Mouse (Mus musculus) intestine, embryonic 14.5 days (tissue): ENCODE measurements at regions not wholly inside any gene's neighbourhood (a gene's known extent, or its start where the extent isn't known, plus 50 kb on each side); places are given as distances from the start of the nearest gene placed in this dataset.

Source experiments
- ATAC-seq: fragments of 200-750 bp; cut with Nextera tagmentation; replicated peaks from 2 replicates; pipeline ENCODE4 v1.8.0; 2017; ENCODE audit warnings: low read depth, moderate number of reproducible peaks, moderate TSS enrichment, moderate library complexity; ENCODE audit not compliant: low FRiP score, low TSS enrichment
- DNase-seq: peaks from one replicate; pipeline ENCODE4 v3.0.0-alpha.2; 2018; ENCODE audit warnings: low spot score
- H3K27ac ChIP-seq: fragments of 300-500 bp; sonication (generic); 2 replicates; pipeline ENCODE4 v1.5.1; 2014; ENCODE audit warnings: low read depth, mild to moderate bottlenecking, control low read depth
- H3K27me3 ChIP-seq: fragments of 300-500 bp; sonication (generic); replicated peaks from 2 replicates; pipeline ENCODE4 v1.6.1; 2014; ENCODE audit warnings: low read length, control low read depth; ENCODE audit not compliant: control insufficient read depth, insufficient read depth
- H3K36me3 ChIP-seq: fragments of 300-500 bp; sonication (generic); 2 replicates; pipeline ENCODE4 v1.6.1; 2014; ENCODE audit warnings: low read length, control low read depth; ENCODE audit not compliant: control insufficient read depth, insufficient read depth
- H3K4me1 ChIP-seq: fragments of 300-500 bp; sonication (generic); replicated peaks from 2 replicates; pipeline ENCODE4 v1.6.1; 2014; ENCODE audit warnings: low read length, control low read depth, mixed read lengths; ENCODE audit not compliant: control insufficient read depth, insufficient read depth
- H3K4me2 ChIP-seq: fragments of 300-500 bp; sonication (generic); 2 replicates; pipeline ENCODE4 v1.6.1; 2014; ENCODE audit warnings: low read length
- H3K4me3 ChIP-seq: fragments of 300-500 bp; sonication (generic); 2 replicates; pipeline ENCODE4 v1.5.1; 2014; ENCODE audit warnings: low read depth, low read length, control low read depth, mixed read lengths
- H3K9ac ChIP-seq: fragments of 300-500 bp; sonication (generic); 2 replicates; pipeline ENCODE4 v1.6.1; 2014; ENCODE audit warnings: mild to moderate bottlenecking, low read length
- H3K9me3 ChIP-seq: fragments of 300-500 bp; sonication (generic); 2 replicates; pipeline ENCODE4 v1.6.1; 2016; ENCODE audit warnings: low read length, control low read depth; ENCODE audit not compliant: control insufficient read depth
- WGBS: fragments of 180-500 bp; shearing (Covaris S2); extraction: QIAGEN DNeasy Blood & Tissue Kit; methylation state at CpG from one replicate; pipeline ENCODE4 v1.1.7; 2014; 5-methylcytosine and 5-hydroxymethylcytosine counted together

DNA sequence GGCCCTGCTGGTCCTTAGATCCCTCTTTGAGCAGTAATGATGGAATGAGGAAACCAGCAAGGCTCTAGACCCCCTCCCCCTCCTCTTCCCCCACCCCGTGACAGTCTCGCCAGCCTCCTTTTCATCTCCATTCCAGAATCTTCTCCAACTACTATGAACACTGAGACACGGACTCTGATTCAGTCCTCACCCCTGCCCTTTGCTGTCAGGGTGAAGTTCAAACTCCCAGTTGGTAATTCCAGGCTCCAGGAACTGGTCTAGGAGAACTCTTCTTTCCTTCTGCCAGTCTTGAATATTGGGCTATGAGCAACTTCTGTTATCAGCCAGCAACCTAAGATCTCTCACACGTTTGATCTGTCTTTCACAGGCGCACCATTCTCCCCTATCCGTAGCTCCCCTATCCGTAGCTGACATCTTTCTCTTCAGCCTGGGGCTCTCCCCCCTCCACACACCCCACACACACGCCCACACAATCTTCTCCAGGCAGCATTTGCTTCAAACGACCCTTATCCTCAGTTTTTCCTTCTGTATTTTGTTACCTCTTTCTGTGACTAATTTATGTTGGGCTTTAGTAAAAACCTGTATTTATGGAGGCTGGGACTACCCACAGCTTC lies 128.6 kb upstream of the Rreb1 start:
- Histone ChIP-seq H3K9me3 (no peaks in the 10 kb centered on the region), H3K27me3 (no peaks in the 10 kb centered on the region), H3K9ac (no peak overlapping the region), H3K36me3 (no peaks in the 10 kb centered on the region), H3K4me3 (no peak overlapping the region), H3K4me2 (no peak overlapping the region), H3K4me1 (no peaks in the 10 kb centered on the region), H3K27ac (no peak overlapping the region)
- DNase-seq = no peak
- WGBS = 52% methylated on average over 9 of the region's 9 CpGs
- ATAC-seq = no peak

- no peak for DNase-seq
- H3K27ac ChIP-seq = no peak overlapping the region
- no peaks in the 10 kb centered on the region for H3K27me3 ChIP-seq
- ATAC-seq = no peak
- no peaks in the 10 kb centered on the region for H3K4me1 ChIP-seq
- no peak overlapping the region for H3K9ac ChIP-seq
- no peaks in the 10 kb centered on the region for H3K36me3 ChIP-seq
- no peaks in the 10 kb centered on the region for H3K9me3 ChIP-seq
- no peak overlapping the region for H3K4me3 ChIP-seq
- 79% methylated on average over 10 of the region's 10 CpGs for WGBS
- H3K4me2 ChIP-seq = no peak overlapping the region
These were observed 126.8 kb upstream of the Rreb1 start for GRCm38 (mm10) chr13:37651221-37651946.

DNA sequence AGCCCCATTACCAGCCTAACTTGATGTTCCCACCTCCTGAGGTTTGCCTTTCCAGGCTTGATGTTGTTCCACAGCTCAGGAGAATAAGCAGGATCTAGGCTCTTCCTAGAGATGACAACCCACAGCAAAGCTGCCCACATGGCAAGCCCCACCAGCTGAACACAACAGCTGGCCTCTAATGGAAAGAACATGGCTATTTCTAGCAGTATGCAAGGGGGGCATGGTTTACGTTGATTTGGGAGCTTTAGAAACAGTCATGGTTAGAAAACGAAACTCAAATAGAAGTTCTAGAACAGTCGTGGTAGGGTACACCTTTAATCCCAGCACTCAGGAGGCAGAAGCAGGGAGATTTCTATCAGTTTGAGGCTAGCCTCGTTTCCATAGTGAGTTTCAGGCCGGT lies 123.5 kb upstream of the Rreb1 start:
- Histone ChIP-seq H3K4me2 (no peak overlapping the region), H3K4me3 (no peak overlapping the region), H3K36me3 (no peaks in the 10 kb centered on the region), H3K9me3 (no peaks in the 10 kb centered on the region), H3K9ac (no peak overlapping the region), H3K27me3 (no peaks in the 10 kb centered on the region), H3K27ac (no peak overlapping the region), H3K4me1 (no peaks in the 10 kb centered on the region)
- ATAC-seq (no peak), DNase-seq (no peak)
- WGBS = 80% methylated on average over 5 of the region's 5 CpGs

- no peak overlapping the region for H3K27ac ChIP-seq
- H3K4me3 ChIP-seq = no peak overlapping the region
- ATAC-seq (no peak), DNase-seq (no peak)
- H3K4me2 ChIP-seq = no peak overlapping the region
- H3K27me3 ChIP-seq = no peaks in the 10 kb centered on the region
- no peaks in the 10 kb centered on the region for H3K36me3 ChIP-seq
- H3K4me1 ChIP-seq = no peaks in the 10 kb centered on the region
- WGBS = 64% methylated on average over 16 of the region's 16 CpGs
- H3K9ac ChIP-seq = no peak overlapping the region
- H3K9me3 ChIP-seq = no peaks in the 10 kb centered on the region
These were observed 121.0 kb upstream of the Rreb1 start for GRCm38 (mm10) chr13:37657248-37657647.

DNA sequence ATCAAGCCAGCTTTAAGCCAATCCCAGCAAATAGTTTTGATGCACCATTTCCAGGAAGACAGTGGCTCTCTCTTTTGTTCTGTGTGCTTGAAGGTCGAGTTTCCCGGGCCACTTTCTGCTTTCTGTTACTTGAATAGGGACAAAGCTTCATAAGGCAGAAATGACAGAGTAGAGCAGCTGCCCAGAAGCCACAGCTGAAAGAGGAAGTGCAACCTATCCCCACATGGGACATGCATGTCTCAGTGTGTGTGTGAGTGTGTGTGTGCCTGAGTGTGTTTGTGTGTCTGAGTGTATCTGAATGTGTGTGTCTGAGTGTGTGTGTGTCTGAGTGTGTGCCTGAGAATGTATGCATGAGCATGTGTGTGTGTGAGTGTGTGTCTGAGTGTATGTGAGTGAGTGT lies 120.2 kb upstream of the Rreb1 start:
- Histone ChIP-seq H3K27me3 (no peaks in the 10 kb centered on the region), H3K4me1 (no peaks in the 10 kb centered on the region), H3K27ac (no peak overlapping the region), H3K4me2 (no peak overlapping the region), H3K9ac (no peak overlapping the region), H3K36me3 (no peaks in the 10 kb centered on the region), H3K4me3 (no peak overlapping the region), H3K9me3 (no peaks in the 10 kb centered on the region)
- ATAC-seq (no peak), DNase-seq (no peak)
- 60% methylated on average over 2 of the region's 2 CpGs for WGBS

GRCm38 (mm10) chr13:37658519-37658918 lies 119.7 kb upstream of the Rreb1 start:
- H3K4me3 ChIP-seq = no peak overlapping the region
- ATAC-seq (no peak), DNase-seq (no peak)
- no peak overlapping the region for H3K4me2 ChIP-seq
- H3K9me3 ChIP-seq = no peaks in the 10 kb centered on the region
- no peaks in the 10 kb centered on the region for H3K27me3 ChIP-seq
- no peak overlapping the region for H3K9ac ChIP-seq
- no peaks in the 10 kb centered on the region for H3K4me1 ChIP-seq
- H3K27ac ChIP-seq = no peak overlapping the region
- H3K36me3 ChIP-seq = no peaks in the 10 kb centered on the region
- WGBS = 74% methylated on average over 6 of the region's 6 CpGs

DNA sequence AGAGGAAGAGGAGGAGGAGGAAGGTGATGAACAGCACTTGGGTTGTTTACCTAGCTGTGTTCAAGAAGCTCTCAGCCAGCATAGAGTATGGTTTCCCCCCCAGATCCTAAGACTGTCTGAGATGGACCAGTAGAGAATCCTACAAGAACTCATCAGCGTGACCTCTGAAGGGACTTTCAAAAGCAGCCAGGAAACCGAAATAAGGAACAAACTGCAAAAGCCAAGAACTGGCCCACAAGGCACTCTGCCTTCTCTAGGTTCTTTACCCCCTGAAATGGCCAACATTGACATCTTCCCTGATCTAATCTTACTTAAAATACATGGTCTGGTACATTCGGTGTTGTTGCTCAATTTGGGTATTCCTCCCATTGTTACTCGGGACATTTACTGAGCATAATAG lies 118.1 kb upstream of the Rreb1 start:
- no peak for ATAC-seq
- no peak for DNase-seq
- no peak overlapping the region for H3K27ac ChIP-seq
- no peak overlapping the region for H3K4me2 ChIP-seq
- no peak overlapping the region for H3K4me3 ChIP-seq
- no peaks in the 10 kb centered on the region for H3K9me3 ChIP-seq
- WGBS = 94% methylated on average over 4 of the region's 4 CpGs
- no peak overlapping the region for H3K9ac ChIP-seq
- H3K36me3 ChIP-seq = no peaks in the 10 kb centered on the region
- H3K4me1 ChIP-seq = no peaks in the 10 kb centered on the region
- H3K27me3 ChIP-seq = no peaks in the 10 kb centered on the region

- no peaks in the 10 kb centered on the region for H3K4me1 ChIP-seq
- no peak for DNase-seq
- H3K27me3 ChIP-seq = no peaks in the 10 kb centered on the region
- no peaks in the 10 kb centered on the region for H3K9me3 ChIP-seq
- no peak overlapping the region for H3K9ac ChIP-seq
- no peak overlapping the region for H3K4me2 ChIP-seq
- no peak overlapping the region for H3K27ac ChIP-seq
- no peak overlapping the region for H3K4me3 ChIP-seq
- no peak for ATAC-seq
- H3K36me3 ChIP-seq = no peaks in the 10 kb centered on the region
These were observed 117.5 kb upstream of the Rreb1 start for GRCm38 (mm10) chr13:37660668-37661067.

DNA sequence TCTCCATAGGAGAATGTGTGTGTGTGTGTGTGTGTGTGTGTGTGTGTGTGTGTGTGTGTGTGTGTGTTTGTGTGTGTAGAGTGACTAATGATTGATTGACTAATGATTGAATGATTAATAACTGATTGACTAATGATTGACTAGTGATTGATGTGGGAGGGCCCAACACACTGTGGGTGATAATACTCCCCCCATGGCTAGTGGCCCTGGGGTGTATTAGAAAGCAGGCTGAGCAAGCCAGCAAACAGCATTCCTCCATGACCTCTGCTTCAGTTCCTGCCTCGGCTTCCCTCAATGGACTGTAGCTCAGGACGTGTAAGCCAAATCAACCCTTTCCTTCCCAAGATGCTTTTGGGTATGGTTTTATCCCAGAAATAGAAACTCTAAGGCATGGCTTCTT lies 114.1 kb upstream of the Rreb1 start:
- 74% methylated on average over 2 of the region's 2 CpGs for WGBS
- no peak overlapping the region for H3K4me2 ChIP-seq
- ATAC-seq (no peak), DNase-seq (no peak)
- H3K27ac ChIP-seq = no peak overlapping the region
- no peak overlapping the region for H3K4me3 ChIP-seq
- no peak overlapping the region for H3K9ac ChIP-seq
- no peaks in the 10 kb centered on the region for H3K9me3 ChIP-seq
- no peaks in the 10 kb centered on the region for H3K27me3 ChIP-seq
- H3K4me1 ChIP-seq = no peaks in the 10 kb centered on the region
- no peaks in the 10 kb centered on the region for H3K36me3 ChIP-seq
